Mouse (Mus musculus): ENCODE results near the gene Fmn2.

GRCm38 (mm10) chr1:174513419-174513818 lies 11.8 kb downstream of the Fmn2 start:
- TF ChIP-seq CTCF (IDR thresholded peaks at IDR 0.05; ENCODE audit: insufficient read depth, low read length) (no peak), POLR2A (IDR thresholded peaks at IDR 0.05; ENCODE audit: borderline replicate concordance, extremely low read depth, low read depth, low read length) (no peak)

Measured in lung, adult 2 months (tissue).